Mouse (Mus musculus) megakaryocyte, adult 5-6 weeks (primary cell): ENCODE results near the gene Myl10. TPM values are rescaled to one million over a fixed set of nuclear protein-coding genes. Genes with fewer than 3 reads are reported as not detected.
"Not testable (repeated sequence)": the region's sequence is repeated elsewhere in the genome, so short reads cannot be mapped to it uniquely, and the experiment has no call there.

Experiments used
- ATAC-seq: 2 replicates; pipeline ENCODE4 v1.8.0; 2016; ENCODE audit warnings: mild to moderate bottlenecking, inconsistent platforms; ENCODE audit not compliant: poor library complexity, severe bottlenecking
- total RNA-seq, 2 experiments: library from RNA; stranded (forward) in 1 of 2; stranded (reverse) in 1 of 2; fragments of 153-499, 151-499 nt in 1 of 2; fragments of 221-1000, 200-1000 nt in 1 of 2; gene quantifications; 2 replicates each; pipeline versions ENCODE4 v1.2.3 to v1.2.4; 2015 to 2017

The Myl10 gene
- not detected in 2 replicates for total RNA-seq (2015)
- not detected in 2 replicates for total RNA-seq (2017)

GRCm38 (mm10) chr5:136692784-136693183 is at the start of gene Myl10:
Gene Myl10 (plus strand): TSS chr5:136693146.
- no peak for ATAC-seq

GRCm38 (mm10) chr5:136646731-136647328 is 46.1 kb upstream of the Myl10 start:
- no peak for ATAC-seq

GRCm38 (mm10) chr5:136649071-136649470 is 43.9 kb upstream of the Myl10 start:
- ATAC-seq: no peak

- no peak for ATAC-seq
Measured at GRCm38 (mm10) chr5:136649655-136650054, 43.3 kb upstream of the Myl10 start.

- no peak for ATAC-seq
Measured at GRCm38 (mm10) chr5:136654481-136654880, 38.5 kb upstream of the Myl10 start.

GRCm38 (mm10) chr5:136656830-136657395 is 36.0 kb upstream of the Myl10 start:
- no peak for ATAC-seq

GRCm38 (mm10) chr5:136660721-136661120 is 32.2 kb upstream of the Myl10 start:
- not testable (repeated sequence) for ATAC-seq

- ATAC-seq: no peak
Measured at GRCm38 (mm10) chr5:136662281-136662680, 30.7 kb upstream of the Myl10 start.

GRCm38 (mm10) chr5:136662822-136663221 is 30.1 kb upstream of the Myl10 start:
- ATAC-seq: no peak

GRCm38 (mm10) chr5:136664497-136664896 is 28.4 kb upstream of the Myl10 start:
- peak; percentile 93 for ATAC-seq

GRCm38 (mm10) chr5:136676315-136677030 is 16.5 kb upstream of the Myl10 start:
- ATAC-seq: no peak

GRCm38 (mm10) chr5:136678840-136679348 is 14.1 kb upstream of the Myl10 start:
- ATAC-seq: peak; percentile 40; the same call in 1 of the 2 replicates

- no peak for ATAC-seq
Measured at GRCm38 (mm10) chr5:136686349-136686748, 6.6 kb upstream of the Myl10 start.

- ATAC-seq: no peak
Measured at GRCm38 (mm10) chr5:136687561-136687960, 5.4 kb upstream of the Myl10 start.

- no peak for ATAC-seq
Measured at GRCm38 (mm10) chr5:136688841-136689240, 4.1 kb upstream of the Myl10 start.

- ATAC-seq: no peak
Measured at GRCm38 (mm10) chr5:136691170-136691569, 1.8 kb upstream of the Myl10 start.

- ATAC-seq: no peak
Measured at GRCm38 (mm10) chr5:136693418-136693817, 472 bp downstream of the Myl10 start.

GRCm38 (mm10) chr5:136694976-136695375 is 2.0 kb downstream of the Myl10 start:
- no peak for ATAC-seq

- ATAC-seq: no peak
Measured at GRCm38 (mm10) chr5:136696516-136696915, 3.6 kb downstream of the Myl10 start.

GRCm38 (mm10) chr5:136697618-136698017 is 4.7 kb downstream of the Myl10 start:
- ATAC-seq: no peak

- ATAC-seq: peak; percentile 73
Measured at GRCm38 (mm10) chr5:136702159-136702725, 9.3 kb downstream of the Myl10 start.
